Mouse (Mus musculus) thymus, adult 2 months (tissue): Measurements from ENCODE around the gene Cdc73.

Experiments used
- CTCF ChIP-seq: fragments of 200-500 bp; IDR thresholded peaks from 2 replicates; pipeline ENCODE4 v1.5.1; 2012; ENCODE audit warnings: mild to moderate bottlenecking, control low read depth, low read length, moderate library complexity, borderline replicate concordance; ENCODE audit not compliant: control insufficient read depth, poor library complexity, insufficient read depth; ENCODE audit errors: extremely low read depth
- POLR2A ChIP-seq: fragments of 200-500 bp; IDR thresholded peaks from 2 replicates; pipeline ENCODE4 v1.6.1; 2012; ENCODE audit warnings: mild to moderate bottlenecking, low read length, control low read depth, moderate library complexity; ENCODE audit not compliant: control insufficient read depth, poor library complexity, insufficient read depth; ENCODE audit errors: extremely low read depth

DNA sequence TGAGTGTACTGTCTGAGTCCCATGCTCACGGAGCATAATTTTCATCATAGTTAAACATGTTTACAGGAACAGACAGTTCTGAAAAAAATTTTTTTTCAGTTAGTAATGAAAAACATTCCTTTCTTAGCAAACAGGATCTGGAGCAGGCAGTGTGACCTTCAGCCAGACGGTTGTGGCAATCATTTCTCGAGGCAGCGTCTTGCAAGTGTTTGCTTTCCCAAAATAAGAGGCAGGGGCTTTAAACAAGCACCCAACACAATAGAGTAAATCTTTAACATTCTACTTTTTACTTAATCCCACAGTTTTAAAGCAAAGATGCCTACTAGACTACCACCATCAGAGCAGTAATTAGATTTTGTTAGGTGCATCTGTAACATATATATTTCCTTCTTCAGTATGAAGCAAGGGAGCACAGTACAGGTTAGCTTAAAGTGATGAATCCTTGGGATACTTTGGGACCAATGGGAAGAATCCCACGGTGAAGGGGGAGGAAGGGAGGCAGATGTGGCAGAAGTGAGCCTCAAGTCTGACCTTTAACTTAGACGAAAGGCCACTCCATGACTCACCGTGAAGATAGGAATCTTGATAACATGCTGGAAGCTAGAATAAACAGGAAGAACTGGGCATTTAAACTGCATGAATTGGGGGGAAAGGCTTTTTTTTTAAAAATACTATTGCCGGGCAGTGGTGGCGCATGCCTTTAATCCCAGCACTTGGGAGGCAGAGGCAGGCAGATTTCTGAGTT, 25.2 kb upstream of the Cdc73 start:
- no peak for TF ChIP-seq CTCF
- no peak for TF ChIP-seq POLR2A
